Mouse (Mus musculus) embryo, embryonic 11.5 days (tissue): ENCODE measurements at regions not wholly inside any gene's neighbourhood (a gene's known extent, or its start where the extent isn't known, plus 50 kb on each side); places are given as distances from the start of the nearest gene placed in this dataset.
"Not testable (repeated sequence)": the region's sequence is repeated elsewhere in the genome, so short reads cannot be mapped to it uniquely, and the experiment has no call there.

ENCODE experiments used
- DNase-seq: peaks from one replicate; pipeline ENCODE4 v3.0.0-alpha.2; 2012; ENCODE audit warnings: low read depth, low spot score

DNA sequence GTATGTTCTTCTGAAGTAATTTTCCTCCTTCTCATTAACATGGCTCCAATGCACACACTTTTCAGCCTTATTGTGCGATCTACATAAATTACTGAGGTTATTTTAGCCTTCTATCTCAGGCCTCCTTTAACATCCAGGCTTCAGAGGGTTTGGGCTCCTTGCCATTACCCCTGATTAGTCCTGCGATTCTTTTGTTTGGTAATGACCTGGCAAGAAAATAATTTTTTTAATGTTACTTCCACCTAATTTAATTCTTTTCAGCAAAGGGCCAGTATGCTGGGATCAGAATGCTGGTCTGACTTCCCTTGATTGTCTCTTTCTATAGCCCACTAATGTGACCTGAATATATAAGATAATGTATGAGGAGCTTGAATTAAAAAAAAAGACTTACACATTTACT lies 739.4 kb downstream of the Tbl1xr1 start:
- no peak for DNase-seq

DNA sequence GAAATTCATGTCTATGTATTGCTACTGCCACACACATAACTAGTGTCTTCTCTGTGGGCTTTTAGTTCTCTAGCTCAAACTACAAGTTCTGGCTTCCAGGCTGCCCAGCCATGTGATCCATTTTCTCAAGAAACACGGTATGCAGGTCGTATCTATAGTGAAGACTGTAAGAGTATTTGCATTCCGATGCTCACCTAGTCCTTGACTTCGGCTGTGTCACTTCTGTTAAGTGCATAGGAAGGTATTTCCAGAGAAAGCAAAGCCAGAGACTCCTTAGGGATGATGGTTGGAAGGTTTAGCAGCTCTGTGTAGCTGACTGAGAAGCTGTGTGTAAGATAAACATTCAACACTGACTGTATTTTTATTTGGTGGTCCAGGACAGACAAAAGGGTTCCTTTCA lies 750.0 kb downstream of the Tbl1xr1 start:
- no peak for DNase-seq

DNA sequence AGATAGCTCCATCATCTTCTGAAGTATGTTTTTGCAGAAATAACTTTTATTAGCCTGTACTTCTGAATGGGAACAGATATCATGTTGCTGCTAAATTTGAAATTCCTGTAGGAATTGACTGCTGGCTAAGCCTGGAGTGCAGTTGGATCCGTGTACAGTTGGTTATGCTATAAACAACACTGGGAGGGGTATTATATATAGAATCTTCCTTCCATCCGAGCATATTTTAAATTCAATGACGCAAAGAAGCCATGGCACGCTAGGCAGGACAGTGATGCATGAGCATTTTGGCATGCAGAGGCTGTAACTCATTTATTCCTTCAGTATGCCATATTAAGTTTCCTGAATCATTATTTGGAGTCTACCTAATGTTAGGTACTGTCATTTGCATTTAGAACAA lies 762.5 kb downstream of the Tbl1xr1 start:
- DNase-seq: no peak

DNA sequence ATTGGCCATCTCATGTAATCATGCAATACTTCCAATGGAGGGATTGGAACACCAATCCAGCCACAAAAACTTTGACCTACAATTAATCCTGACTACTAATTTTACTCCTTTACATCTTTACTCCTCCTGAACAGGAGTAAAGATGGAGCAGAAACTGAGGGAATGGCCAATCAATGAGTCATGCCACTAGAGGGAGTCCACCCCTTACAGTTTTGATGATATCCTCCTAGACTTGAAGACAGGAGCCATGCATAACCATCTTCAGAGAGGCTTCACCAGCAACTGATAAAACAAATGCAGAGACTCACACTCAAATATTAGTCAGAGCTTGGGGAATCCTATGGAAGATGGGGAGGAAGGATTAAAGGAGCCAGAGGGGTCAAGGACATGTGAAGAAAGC lies 774.0 kb downstream of the Tbl1xr1 start:
- DNase-seq: no peak

GRCm38 (mm10) chr3:22863595-22863994 lies 787.1 kb downstream of the Tbl1xr1 start:
- DNase-seq: no peak

GRCm38 (mm10) chr3:22877883-22878282 lies 801.4 kb downstream of the Tbl1xr1 start:
- DNase-seq: no peak

DNA sequence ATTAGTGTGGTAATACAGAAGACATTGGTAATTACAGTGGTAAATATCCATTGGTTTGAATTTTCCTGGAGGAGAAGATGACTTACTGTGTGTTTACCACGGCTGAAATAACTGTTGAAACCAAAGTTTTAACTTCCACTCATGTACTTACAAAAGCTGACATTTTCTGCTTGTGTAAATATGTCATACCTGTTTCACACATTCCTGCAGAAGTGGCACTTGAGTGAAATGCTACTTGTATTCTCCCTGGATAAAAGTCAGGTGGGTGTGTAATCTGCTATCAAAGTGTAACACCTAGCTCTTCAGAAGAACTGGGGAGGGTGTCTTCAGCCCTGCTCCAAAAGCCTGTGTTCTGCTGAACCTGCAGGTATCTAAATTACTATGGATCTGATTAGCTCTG lies 816.3 kb downstream of the Tbl1xr1 start:
- no peak for DNase-seq

- DNase-seq: no peak
Measured at GRCm38 (mm10) chr3:22897651-22898050, 821.2 kb downstream of the Tbl1xr1 start.

GRCm38 (mm10) chr3:22900966-22901365 lies 824.5 kb downstream of the Tbl1xr1 start:
- no peak for DNase-seq

DNA sequence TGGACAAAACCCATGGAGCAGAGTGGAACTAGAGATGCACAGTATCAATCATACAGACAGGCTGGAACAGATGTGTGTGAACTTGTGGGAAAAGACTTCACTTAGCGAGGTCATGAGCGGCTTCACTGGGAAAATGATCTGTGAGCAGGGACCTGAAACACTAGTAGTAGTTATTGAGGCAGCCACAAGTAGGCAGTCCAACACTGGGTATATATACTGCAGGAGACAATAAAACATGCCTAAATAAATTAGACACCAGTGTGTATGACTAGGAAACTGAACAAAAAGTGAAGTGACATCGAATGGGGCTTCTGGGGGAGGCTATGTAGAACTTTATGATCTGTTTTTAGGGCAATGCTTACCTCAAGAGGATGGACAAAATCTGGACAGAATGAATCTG lies 852.5 kb downstream of the Tbl1xr1 start:
- no peak for DNase-seq

GRCm38 (mm10) chr3:22929762-22930519 lies 853.5 kb downstream of the Tbl1xr1 start:
- DNase-seq: no peak

- DNase-seq: not testable (repeated sequence)
Measured at GRCm38 (mm10) chr3:22945646-22946045, 869.2 kb downstream of the Tbl1xr1 start.

DNA sequence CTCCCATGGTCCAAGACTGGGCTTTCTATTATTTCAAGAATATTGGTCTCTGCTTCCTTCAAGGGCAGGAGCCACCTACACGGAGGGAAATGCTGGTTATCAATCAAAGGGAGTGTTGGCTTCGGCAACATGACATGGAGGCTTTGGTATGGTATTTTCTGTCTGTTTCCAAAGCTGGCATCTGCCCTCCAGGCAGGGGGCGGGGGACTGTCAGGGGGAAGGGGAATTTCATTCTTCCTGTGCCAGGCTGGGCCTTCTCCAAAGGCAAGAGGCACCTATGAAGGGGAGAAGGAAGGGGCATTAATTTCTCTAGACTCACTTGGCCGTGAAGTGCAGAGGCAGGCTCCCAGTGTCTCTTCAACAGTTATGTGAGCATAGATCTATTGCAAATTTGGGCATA lies 870.7 kb downstream of the Tbl1xr1 start:
- DNase-seq: no peak

GRCm38 (mm10) chr3:22948168-22948768 lies 871.8 kb downstream of the Tbl1xr1 start:
- DNase-seq: no peak

DNA sequence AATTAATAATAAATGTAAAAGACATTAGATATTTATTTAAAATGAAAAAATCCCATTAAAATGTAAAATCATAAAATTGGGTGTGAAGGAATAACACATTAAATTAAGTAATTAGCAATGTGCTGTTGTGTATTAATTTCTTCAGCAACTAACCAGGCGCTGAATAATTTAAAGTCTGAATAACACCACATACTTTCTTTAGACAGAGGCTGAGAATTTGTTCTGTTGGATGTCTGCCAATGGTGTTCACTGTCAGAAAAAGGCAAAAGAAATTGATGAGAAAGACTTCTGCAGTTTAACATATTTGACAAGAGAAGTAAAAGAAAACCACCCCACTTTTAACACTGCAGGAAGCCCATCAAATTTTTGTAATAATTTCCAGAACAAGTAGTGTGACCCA lies 881.0 kb downstream of the Tbl1xr1 start:
- DNase-seq: no peak

DNA sequence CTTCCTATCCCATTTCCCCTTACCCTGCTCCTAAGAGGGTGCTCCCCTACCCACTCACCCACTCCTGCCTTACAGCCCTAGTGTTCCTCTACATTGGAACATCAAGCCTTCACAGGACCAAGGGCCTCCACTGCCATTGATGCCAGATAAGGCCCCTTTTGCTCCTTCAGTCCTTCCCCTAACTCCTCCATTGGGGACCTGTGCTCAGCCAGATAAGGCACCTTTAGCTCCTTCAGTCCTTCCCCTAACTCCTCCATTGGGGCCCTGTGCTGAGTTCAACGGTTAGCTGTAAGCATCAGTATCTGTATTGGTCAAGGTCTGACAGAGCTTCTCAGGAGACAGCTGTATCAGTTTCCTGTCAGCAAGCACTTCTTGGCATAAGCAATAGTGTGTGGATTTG lies 896.2 kb downstream of the Tbl1xr1 start:
- DNase-seq: no peak

GRCm38 (mm10) chr3:22976801-22977200 lies 900.3 kb downstream of the Tbl1xr1 start:
- no peak for DNase-seq

- no peak for DNase-seq
Measured at GRCm38 (mm10) chr3:22979896-22980890, 903.7 kb downstream of the Tbl1xr1 start.

- no peak for DNase-seq
Measured at GRCm38 (mm10) chr3:22982430-22982829, 906.0 kb downstream of the Tbl1xr1 start.

- no peak for DNase-seq
Measured at GRCm38 (mm10) chr3:22990136-22990820, 913.8 kb downstream of the Tbl1xr1 start.

DNA sequence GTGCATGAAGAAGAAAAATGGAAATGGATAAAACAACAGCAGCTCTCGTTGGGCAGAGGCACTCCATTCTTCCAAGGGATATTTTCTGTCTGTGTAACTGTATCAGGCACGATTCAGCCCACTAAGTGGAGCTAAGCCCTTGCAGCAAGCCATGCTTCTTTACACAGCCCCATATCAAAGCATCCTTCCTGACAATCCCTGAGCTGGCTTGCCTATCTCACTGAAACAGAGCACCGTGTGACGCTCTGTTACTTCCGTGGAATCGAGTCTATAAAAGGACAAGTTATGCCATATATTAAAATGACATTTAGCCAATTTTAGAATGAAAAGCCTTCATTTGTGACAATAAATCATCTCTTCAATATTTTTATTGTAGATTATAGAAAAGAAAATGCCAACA lies 918.8 kb downstream of the Tbl1xr1 start:
- no peak for DNase-seq

- no peak for DNase-seq
Measured at GRCm38 (mm10) chr3:22995833-22996232, 919.4 kb downstream of the Tbl1xr1 start.
